Comparison of ENCODE assay signal across 12 mouse cellular contexts in the genomic region with DNA sequence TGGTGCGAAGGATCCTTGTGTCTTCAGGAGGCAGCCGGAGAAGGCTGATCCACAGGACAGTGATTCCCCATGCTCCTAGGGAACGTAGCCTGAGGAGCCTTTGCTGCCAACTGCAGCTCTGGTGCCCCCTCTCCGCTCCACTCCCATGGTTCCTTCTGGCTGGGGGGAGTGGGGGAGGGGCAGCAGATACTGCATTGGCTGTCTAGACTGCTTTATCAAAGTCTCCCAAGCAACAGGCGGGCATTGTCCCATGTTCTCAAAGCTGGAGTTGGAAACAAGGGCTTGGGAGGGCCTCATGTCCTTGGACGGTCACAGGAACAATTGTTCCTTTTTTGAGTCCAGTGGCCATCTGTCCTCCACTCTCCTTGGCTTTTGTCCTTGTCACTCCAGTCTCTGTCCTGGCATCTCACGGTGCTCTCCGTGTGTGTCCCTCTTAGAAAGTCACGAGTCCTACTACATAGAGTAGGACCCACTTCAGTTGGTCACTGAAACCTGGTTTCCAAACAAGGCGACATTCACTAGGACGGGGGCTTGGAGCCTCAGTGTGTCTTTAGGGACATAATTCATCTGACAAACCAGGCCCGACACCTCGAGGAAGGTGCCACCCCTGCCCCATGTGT. TPM values are rescaled to one million over a fixed set of nuclear protein-coding genes. Genes with fewer than 3 reads are reported as not detected.
DNase-seq lines count a peak whose midpoint lies in the region; ATAC-seq and TF ChIP-seq lines count a peak whose summit lies in the region.
"Had no signal": no experiment of that assay in that cellular context is flagged by ENCODE, and none has a peak within 500 bp of the region (broad histone marks: within the 10 kb centered on the region; RNA-seq: fewer than 3 reads in every experiment).

No protein-coding gene starts in this region.

- no peak overlapping the region for H3K4me2 ChIP-seq in lung, embryonic 14.5 days
- H3K4me2 ChIP-seq: neural tube, embryonic 13.5 days had no signal

- intact Hi-C loops in heart, adult 2 months (cut with DNase I): no loop called here
- intact Hi-C loops in gastrocnemius, postnatal 36 days (cut with DNase I): loop anchor here (10.0 kb wide), 1 partner anchor 108 kb away; no protein-coding TSS in a partner anchor

- WGBS in lung, embryonic 14.5 days: 63% methylated on average over 13 of the region's 13 CpGs
- 50% methylated on average over 13 of the region's 13 CpGs for WGBS in heart, adult 2 months
- 50% methylated on average over 13 of the region's 13 CpGs for whole genome bisulfite sequencing in hindbrain, embryonic 10.5 days

- H3K79me2 ChIP-seq in heart, adult 2 months (replicated peaks; ENCODE audit: control insufficient read depth, insufficient read depth, low read length): no peaks in the 10 kb centered on the region

- no peak overlapping the region for H3K9ac ChIP-seq in lung, embryonic 14.5 days
- no peak overlapping the region; the same call in 1 of the 2 replicates for H3K9ac ChIP-seq in heart, adult 2 months (ENCODE audit: low read depth, low read length)
- H3K9ac ChIP-seq: neural tube, embryonic 13.5 days had no signal

- H3K27me3 ChIP-seq in lung, embryonic 14.5 days (ENCODE audit: insufficient read depth, low read length): no peaks in the 10 kb centered on the region
- H3K27me3 ChIP-seq in heart, adult 2 months (ENCODE audit: control insufficient read depth, insufficient read depth, low read length): no peaks in the 10 kb centered on the region
- H3K27me3 ChIP-seq in hindbrain, embryonic 10.5 days (ENCODE audit: insufficient read depth, poor library complexity, severe bottlenecking): no peaks in the 10 kb centered on the region
- H3K27me3 ChIP-seq: neural tube, embryonic 13.5 days had no signal

- H3K4me1 ChIP-seq in lung, embryonic 14.5 days (ENCODE audit: insufficient read depth): 0 out of 2 replicates have a peak, but pooled peaks cover 6% of the 10 kb centered on the region
- H3K4me1 ChIP-seq in heart, adult 2 months (ENCODE audit: control insufficient read depth, insufficient read depth, low read length): no peaks in the 10 kb centered on the region
- peaks cover 26% of the 10 kb centered on the region for H3K4me1 ChIP-seq in hindbrain, embryonic 10.5 days (replicated peaks)

- DNase-seq in lung, embryonic 14.5 days: no peak
- DNase-seq in lung, postnatal 4 days: no peak
- DNase-seq in heart, adult 2 months: peak; percentile 71 to 85
- peak; percentile 84 for DNase-seq in hindbrain, embryonic 10.5 days (ENCODE audit: low spot score)
- DNase-seq in retina, embryonic 14.5 days (ENCODE audit: low spot score): peak; percentile 54
- DNase-seq in thymus, postnatal 4 days: no peak
- DNase-seq in lung, adult 18-20 months: no peak
- no peak for DNase-seq in gastrocnemius, postnatal 36 days
- DNase-seq: cerebellum, adult 18-20 months had no signal

- no peaks in the 10 kb centered on the region for H3K36me3 ChIP-seq in lung, embryonic 14.5 days (ENCODE audit: insufficient read depth)
- no peaks in the 10 kb centered on the region for H3K36me3 ChIP-seq in heart, adult 2 months (ENCODE audit: control insufficient read depth, insufficient read depth, low read length)
- H3K36me3 ChIP-seq in hindbrain, embryonic 10.5 days: no peaks in the 10 kb centered on the region
- H3K36me3 ChIP-seq: neural tube, embryonic 13.5 days had no signal

- TF ChIP-seq EP300 in heart, adult 2 months (IDR thresholded peaks at IDR 0.05; ENCODE audit: insufficient read depth, low read depth, low read length): peak; percentile 67; the same call in 1 of the 2 replicates

- no peak for TF ChIP-seq CTCF in lung, embryonic 14.5 days (IDR thresholded peaks at IDR 0.05; ENCODE audit: low read depth)
- no peak for TF ChIP-seq CTCF in heart, adult 2 months (IDR thresholded peaks at IDR 0.05)

- 0 out of 2 replicates have a peak, but pooled peaks have one; percentile 18 for ATAC-seq in lung, embryonic 14.5 days (ENCODE audit: insufficient read depth)

- peak; percentile 66; the same call in 1 of the 2 replicates for TF ChIP-seq POLR2A in heart, adult 2 months (IDR thresholded peaks at IDR 0.05; ENCODE audit: insufficient read depth, low read depth, low read length)

- no peak overlapping the region; the same call in 1 of the 2 replicates for H3K27ac ChIP-seq in lung, embryonic 14.5 days (ENCODE audit: low read depth)
- peak overlapping the region; percentile 89 for H3K27ac ChIP-seq in heart, adult 2 months
- peak overlapping the region; percentile 86 for H3K27ac ChIP-seq in hindbrain, embryonic 10.5 days
- H3K27ac ChIP-seq: neural tube, embryonic 13.5 days had no signal

- H3K4me3 ChIP-seq in lung, embryonic 14.5 days (ENCODE audit: low read depth, low read length): no peak overlapping the region
- H3K4me3 ChIP-seq in heart, adult 2 months: no peak overlapping the region
- peak overlapping the region; percentile 23; the same call in 1 of the 2 replicates for H3K4me3 ChIP-seq in hindbrain, embryonic 10.5 days
- H3K4me3 ChIP-seq: neural tube, embryonic 13.5 days had no signal

- H3K9me3 ChIP-seq in lung, embryonic 14.5 days (ENCODE audit: low read depth, low read length): no peaks in the 10 kb centered on the region
- no peaks in the 10 kb centered on the region for H3K9me3 ChIP-seq in hindbrain, embryonic 10.5 days
- H3K9me3 ChIP-seq: neural tube, embryonic 13.5 days had no signal

RNA-seq across cellular contexts. Expression of gene Kcne1, which starts 12.9 kb away (rescaled TPM):
- polyA plus RNA-seq in lung, embryonic 14.5 days (2014; fragmentation: Nextera tagmentation; extraction: Ambion mirVana): 0.22 TPM in 1 of 2 replicates, not detected in the other
- 10 to 100 TPM in 1 of 2 experiments, 1 to 10 TPM in 1; 6.9 to 11.6 TPM for total RNA-seq in heart, adult 2 months (2021)
- 34.8 and 36.5 TPM in 2 replicates for polyA plus RNA-seq in heart, adult 2 months (2012; rRNA removed)
- 1.0 and 1.3 TPM in 2 replicates for polyA plus RNA-seq in hindbrain, embryonic 10.5 days (2016; fragmentation: Nextera tagmentation; extraction: Ambion mirVana)
- total RNA-seq in gastrocnemius, postnatal 36 days (2021): not detected
- total RNA-seq: gastrocnemius, postnatal 4 days; left cerebral cortex, postnatal 25 days had no signal
- polyA plus RNA-seq: neural tube, embryonic 13.5 days had no signal

RNA-seq across cellular contexts. Expression of gene Fam243, which starts 25.2 kb away (rescaled TPM):
- not detected in 2 replicates for polyA plus RNA-seq in lung, embryonic 14.5 days (2014; fragmentation: Nextera tagmentation; extraction: Ambion mirVana)
- total RNA-seq in heart, adult 2 months (2021): 1 to 10 TPM in 1 of 2 experiments, under 1 TPM in 1; 0.78 to 1.2 TPM
- polyA plus RNA-seq in heart, adult 2 months (2012; rRNA removed): 0.14 and 0.20 TPM in 2 replicates
- not detected in 2 replicates for polyA plus RNA-seq in hindbrain, embryonic 10.5 days (2016; fragmentation: Nextera tagmentation; extraction: Ambion mirVana)
- total RNA-seq in gastrocnemius, postnatal 36 days (2021): not detected
- total RNA-seq: gastrocnemius, postnatal 4 days; left cerebral cortex, postnatal 25 days had no signal
- polyA plus RNA-seq: neural tube, embryonic 13.5 days had no signal

RNA-seq across cellular contexts. Expression of gene Smim11, which starts 45.3 kb away (rescaled TPM):
- polyA plus RNA-seq in lung, embryonic 14.5 days (2014; fragmentation: Nextera tagmentation; extraction: Ambion mirVana): 130 and 134 TPM in 2 replicates
- total RNA-seq in heart, adult 2 months (2021): 10 to 100 TPM; 76.1 to 89.9 TPM
- polyA plus RNA-seq in heart, adult 2 months (2012; rRNA removed): 46.9 and 55.4 TPM in 2 replicates
- 131 and 136 TPM in 2 replicates for polyA plus RNA-seq in hindbrain, embryonic 10.5 days (2016; fragmentation: Nextera tagmentation; extraction: Ambion mirVana)
- 10 to 100 TPM; 52.2 to 67.4 TPM for total RNA-seq in gastrocnemius, postnatal 36 days (2021)

RNA-seq across cellular contexts. Expression of gene Kcne2, which starts 54.2 kb away (rescaled TPM):
- 0.21 and 0.26 TPM in 2 replicates for polyA plus RNA-seq in lung, embryonic 14.5 days (2014; fragmentation: Nextera tagmentation; extraction: Ambion mirVana)
- not detected for total RNA-seq in heart, adult 2 months (2021)
- not detected in 2 replicates for polyA plus RNA-seq in heart, adult 2 months (2012; rRNA removed)
- polyA plus RNA-seq in hindbrain, embryonic 10.5 days (2016; fragmentation: Nextera tagmentation; extraction: Ambion mirVana): 1.4 and 13.1 TPM in 2 replicates
- not detected for total RNA-seq in gastrocnemius, postnatal 36 days (2021)
- total RNA-seq: gastrocnemius, postnatal 4 days had no signal

Comparison
In these comparisons a context has a peak if more than half of its experiments do, and no peak if none do; other contexts are left out.
1. DNase-seq: peak in heart, adult 2 months (2 of 2), hindbrain, embryonic 10.5 days (single experiment) and retina, embryonic 14.5 days (single experiment); none in lung, embryonic 14.5 days (single experiment), lung, postnatal 4 days (0 of 2), thymus, postnatal 4 days (single experiment), lung, adult 18-20 months (0 of 2) and gastrocnemius, postnatal 36 days (0 of 2).
2. RNA of gene Kcne1, which starts 12.9 kb away (polyA plus RNA-seq): 34.8 to 36.5 TPM in heart, adult 2 months; 1.0 to 1.3 TPM in hindbrain, embryonic 10.5 days and 0.22 TPM in lung, embryonic 14.5 days; every median in the first group is over 10 times any median in the second.